Mouse (Mus musculus) limb, embryonic 11.5 days (tissue): ENCODE results near the gene Adck2. TPM values are rescaled to one million over a fixed set of nuclear protein-coding genes. Genes with fewer than 3 reads are reported as not detected.

Experiments used
- ATAC-seq: fragments of 200-750 bp; cut with Nextera tagmentation; 2 replicates; pipeline ENCODE4 v1.8.0; 2017; ENCODE audit warnings: low read depth; ENCODE audit not compliant: insufficient number of reproducible peaks, low FRiP score, low TSS enrichment
- DNase-seq: peaks from one replicate; pipeline ENCODE4 v3.0.0-alpha.2; 2015; ENCODE audit warnings: low spot score
- H3K27ac ChIP-seq: fragments of 300-500 bp; sonication (generic); replicated peaks from 2 replicates; pipeline ENCODE4 v1.5.1; 2014; ENCODE audit warnings: low read depth, mild to moderate bottlenecking, low read length
- H3K27me3 ChIP-seq: fragments of 300-500 bp; sonication (generic); 2 replicates; pipeline ENCODE4 v1.6.1; 2014; ENCODE audit warnings: mild to moderate bottlenecking, low read length, mixed read lengths; ENCODE audit not compliant: control insufficient read depth, insufficient read depth
- H3K36me3 ChIP-seq: fragments of 300-500 bp; sonication (generic); 2 replicates; pipeline ENCODE4 v1.6.1; 2014; ENCODE audit warnings: mild to moderate bottlenecking, low read length, moderate library complexity, mixed read lengths; ENCODE audit not compliant: control insufficient read depth, insufficient read depth
- H3K4me1 ChIP-seq: fragments of 300-500 bp; sonication (generic); 2 replicates; pipeline ENCODE4 v1.6.1; 2014; ENCODE audit warnings: low read length, mixed read lengths; ENCODE audit not compliant: control insufficient read depth, insufficient read depth
- H3K4me2 ChIP-seq: fragments of 300-500 bp; sonication (generic); 2 replicates; pipeline ENCODE4 v1.6.1; 2014; ENCODE audit warnings: low read depth, mild to moderate bottlenecking, moderate library complexity; ENCODE audit not compliant: severe bottlenecking
- H3K4me3 ChIP-seq: fragments of 300-500 bp; sonication (generic); 2 replicates; pipeline ENCODE4 v1.5.1; 2014; ENCODE audit warnings: low read depth, low read length
- H3K9ac ChIP-seq: fragments of 300-500 bp; sonication (generic); 2 replicates; pipeline ENCODE4 v1.6.1; 2014; ENCODE audit warnings: mild to moderate bottlenecking, low read length
- H3K9me3 ChIP-seq: fragments of 300-500 bp; sonication (generic); 2 replicates; pipeline ENCODE4 v1.6.1; 2016; ENCODE audit warnings: low read length; ENCODE audit not compliant: control insufficient read depth
- WGBS: fragments of 180-500 bp; shearing (Covaris S2); extraction: QIAGEN DNeasy Blood & Tissue Kit; methylation state at CpG from one replicate; pipeline ENCODE4 v1.1.7; 2014; 5-methylcytosine and 5-hydroxymethylcytosine counted together
- polyA plus RNA-seq: library from polyadenylated mRNA; unstranded; fragments of >200 nt; fragmentation: Nextera tagmentation; extraction: Ambion mirVana; gene quantifications from 2 replicates; pipeline ENCODE4 v1.2.1, GENCODE M21; 2014

The Adck2 gene
- polyA plus RNA-seq, 1 experiment from 2014 or later = 24.1 TPM

GRCm38 (mm10) chr6:39538227-39538626 is 35.4 kb upstream of the Adck2 start:
- Histone ChIP-seq H3K9ac (no peak overlapping the region), H3K27ac (peak overlapping the region; percentile 23; the same call in 1 of the 2 replicates), H3K4me1 (peaks cover 38% of the 10 kb centered on the region), H3K4me3 (no peak overlapping the region), H3K36me3 (no peaks in the 10 kb centered on the region), H3K4me2 (peak overlapping the region; percentile 22; the same call in 1 of the 2 replicates), H3K27me3 (no peaks in the 10 kb centered on the region), H3K9me3 (no peaks in the 10 kb centered on the region)
- 43% methylated on average over 8 of the region's 8 CpGs for WGBS
- DNase-seq (peak; percentile 56), ATAC-seq (no peak)

- 0 out of 2 replicates have a peak, but pooled peaks have one; percentile 16 for ATAC-seq
These were observed 34.0 kb upstream of the Adck2 start for GRCm38 (mm10) chr6:39539679-39540155.

GRCm38 (mm10) chr6:39540563-39540962 is 33.1 kb upstream of the Adck2 start:
- peak overlapping the region; percentile 57 for H3K27ac ChIP-seq
- DNase-seq (no peak), ATAC-seq (no peak)
- H3K9me3 ChIP-seq = no peaks in the 10 kb centered on the region
- peaks cover 59% of the 10 kb centered on the region for H3K4me1 ChIP-seq
- H3K36me3 ChIP-seq = no peaks in the 10 kb centered on the region
- 28% methylated on average over 2 of the region's 2 CpGs for WGBS
- no peak overlapping the region for H3K4me2 ChIP-seq
- H3K27me3 ChIP-seq = no peaks in the 10 kb centered on the region
- H3K4me3 ChIP-seq = no peak overlapping the region
- no peak overlapping the region for H3K9ac ChIP-seq

More at GRCm38 (mm10) chr6:39539679-39540155, 34.0 kb upstream of the Adck2 start:
- H3K4me2 ChIP-seq = peak overlapping the region; percentile 22; the same call in 1 of the 2 replicates
- peak overlapping the region; percentile 57 for H3K27ac ChIP-seq
- no peaks in the 10 kb centered on the region for H3K27me3 ChIP-seq
- no peak overlapping the region for H3K4me3 ChIP-seq
- H3K9ac ChIP-seq = no peak overlapping the region
- no peaks in the 10 kb centered on the region for H3K9me3 ChIP-seq
- DNase-seq = peak; percentile 60
- 6% methylated on average over 7 of the region's 7 CpGs for WGBS
- H3K36me3 ChIP-seq = no peaks in the 10 kb centered on the region
- peaks cover 53% of the 10 kb centered on the region for H3K4me1 ChIP-seq

GRCm38 (mm10) chr6:39542631-39543597 is 30.8 kb upstream of the Adck2 start:
- peaks cover 61% of the 10 kb centered on the region for H3K4me1 ChIP-seq
- peak overlapping the region; percentile 50; the same call in 1 of the 2 replicates for H3K9ac ChIP-seq
- H3K36me3 ChIP-seq = no peaks in the 10 kb centered on the region
- ATAC-seq (peak; percentile 80), DNase-seq (peak; percentile 78)
- H3K27ac ChIP-seq = peak overlapping the region; percentile 90
- peak overlapping the region; percentile 25; the same call in 1 of the 2 replicates for H3K4me2 ChIP-seq
- 10% methylated on average over 15 of the region's 15 CpGs for WGBS
- H3K9me3 ChIP-seq = no peaks in the 10 kb centered on the region
- H3K4me3 ChIP-seq = 0 out of 2 replicates have a peak overlapping the region, but pooled peaks have one; percentile 2
- H3K27me3 ChIP-seq = no peaks in the 10 kb centered on the region

GRCm38 (mm10) chr6:39543769-39544420 is 29.8 kb upstream of the Adck2 start:
- Histone ChIP-seq H3K36me3 (peaks cover 2% of the 10 kb centered on the region; the same call in 1 of the 2 replicates), H3K9me3 (no peaks in the 10 kb centered on the region), H3K9ac (peak overlapping the region; percentile 50), H3K4me1 (peaks cover 54% of the 10 kb centered on the region), H3K27me3 (no peaks in the 10 kb centered on the region), H3K4me2 (no peak overlapping the region), H3K27ac (peak overlapping the region; percentile 90), H3K4me3 (no peak overlapping the region)
- ATAC-seq (no peak), DNase-seq (no peak)
- WGBS = 41% methylated on average over 15 of the region's 15 CpGs

- no peak overlapping the region for H3K4me2 ChIP-seq
- H3K4me1 ChIP-seq = peaks cover 38% of the 10 kb centered on the region
- no peak overlapping the region for H3K9ac ChIP-seq
- DNase-seq = no peak
- peaks cover 2% of the 10 kb centered on the region; the same call in 1 of the 2 replicates for H3K36me3 ChIP-seq
- no peaks in the 10 kb centered on the region for H3K9me3 ChIP-seq
- no peaks in the 10 kb centered on the region for H3K27me3 ChIP-seq
- 80% methylated on average over 7 of the region's 7 CpGs for WGBS
- H3K27ac ChIP-seq = no peak overlapping the region
- no peak for ATAC-seq
- H3K4me3 ChIP-seq = no peak overlapping the region
These were observed 28.2 kb upstream of the Adck2 start for GRCm38 (mm10) chr6:39545474-39545873.

GRCm38 (mm10) chr6:39548030-39548429 is 25.6 kb upstream of the Adck2 start:
- Histone ChIP-seq H3K4me3 (no peak overlapping the region), H3K9me3 (no peaks in the 10 kb centered on the region), H3K4me1 (peaks cover 25% of the 10 kb centered on the region), H3K36me3 (peaks cover 4% of the 10 kb centered on the region), H3K9ac (no peak overlapping the region), H3K4me2 (no peak overlapping the region), H3K27ac (no peak overlapping the region), H3K27me3 (no peaks in the 10 kb centered on the region)
- ATAC-seq (no peak), DNase-seq (no peak)
- WGBS = 79% methylated on average over 5 of the region's 5 CpGs

- Histone ChIP-seq H3K9ac (no peak overlapping the region), H3K4me3 (no peak overlapping the region), H3K36me3 (peaks cover 4% of the 10 kb centered on the region), H3K27me3 (no peaks in the 10 kb centered on the region), H3K4me2 (no peak overlapping the region), H3K4me1 (peaks cover 12% of the 10 kb centered on the region), H3K9me3 (no peaks in the 10 kb centered on the region), H3K27ac (no peak overlapping the region)
- ATAC-seq (no peak), DNase-seq (no peak)
- WGBS = 70% methylated on average over 8 of the region's 8 CpGs
These were observed 21.6 kb upstream of the Adck2 start for GRCm38 (mm10) chr6:39551981-39552636.
